Mouse (Mus musculus) MEL (cell line): ENCODE data around the gene Tbc1d24. TPM values are rescaled to one million over a fixed set of nuclear protein-coding genes. Genes with fewer than 3 reads are reported as not detected.

Experiments
- DNase-seq: peaks from one replicate; pipeline ENCODE4 v3.0.0; 2011; ENCODE audit warnings: low read depth, low spot score
- H3K27ac ChIP-seq: 2 replicates; pipeline ENCODE4 v1.5.1; 2012; ENCODE audit warnings: low read depth, mild to moderate bottlenecking, control low read depth, low read length, moderate library complexity; ENCODE audit not compliant: control insufficient read depth
- H3K27me3 ChIP-seq, 2 experiments: fragments of 150-350 bp in 1 of 2; sonication (generic) in 1 of 2; 2 replicates each; pipeline ENCODE4 v1.6.1; 2012; ENCODE audit warnings: low read length in 2 of 2, mild to moderate bottlenecking in 2 of 2, improper control_type of control experiment in 1 of 2, moderate library complexity in 1 of 2; ENCODE audit not compliant: insufficient read depth in 2 of 2, control insufficient read depth in 1 of 2
- H3K36me3 ChIP-seq, 2 experiments: 2 replicates each; pipeline ENCODE4 v1.6.1; 2012 to 2014; ENCODE audit warnings: low read length in 2 of 2, improper control_type of control experiment in 1 of 2, inconsistent platforms in 1 of 2, mild to moderate bottlenecking in 1 of 2; ENCODE audit not compliant: insufficient read depth in 2 of 2, control insufficient read depth in 1 of 2
- H3K4me1 ChIP-seq, 2 experiments: fragments of 150-350 bp in 1 of 2; sonication (generic) in 1 of 2; 2 replicates each; pipeline ENCODE4 v1.6.1; 2012; ENCODE audit warnings: low read length in 2 of 2, improper control_type of control experiment in 1 of 2, mild to moderate bottlenecking in 1 of 2; ENCODE audit not compliant: insufficient read depth in 2 of 2, control insufficient read depth in 1 of 2
- H3K4me3 ChIP-seq, 2 experiments: fragments of 150-350 bp in 1 of 2; sonication (generic) in 1 of 2; 2 replicates each; pipeline ENCODE4 v1.5.1; 2012; ENCODE audit warnings: low read depth in 2 of 2, low read length in 2 of 2, mild to moderate bottlenecking in 2 of 2, moderate library complexity in 2 of 2, control low read depth in 1 of 2, improper control_type of control experiment in 1 of 2; ENCODE audit not compliant: control insufficient read depth in 1 of 2, insufficient read depth in 1 of 2
- H3K79me2 ChIP-seq: 2 replicates; pipeline ENCODE4 v1.6.1; 2012; ENCODE audit warnings: mild to moderate bottlenecking, low read length, moderate library complexity; ENCODE audit not compliant: control insufficient read depth, poor library complexity, insufficient read depth
- H3K9ac ChIP-seq: 2 replicates; pipeline ENCODE4 v1.6.1; 2012; ENCODE audit warnings: low read depth, mild to moderate bottlenecking, control low read depth, low read length, moderate library complexity; ENCODE audit not compliant: control insufficient read depth, poor library complexity, severe bottlenecking
- H3K9me3 ChIP-seq: fragments of 150-350 bp; sonication (generic); replicated peaks from 2 replicates; pipeline ENCODE4 v1.6.1; 2012; ENCODE audit warnings: mild to moderate bottlenecking, low read length, improper control_type of control experiment, moderate library complexity; ENCODE audit not compliant: insufficient read depth
- BHLHE40 ChIP-seq: IDR thresholded peaks from 2 replicates; pipeline ENCODE4 v1.6.1; 2012; ENCODE audit warnings: low read depth, mild to moderate bottlenecking, inconsistent platforms, low read length, improper control_type of control experiment, borderline replicate concordance
- CHD1 ChIP-seq: IDR thresholded peaks from 2 replicates; pipeline ENCODE4 v1.6.1; 2012; ENCODE audit warnings: low read depth, mild to moderate bottlenecking, inconsistent platforms, low read length, improper control_type of control experiment
- ELF1 ChIP-seq: IDR thresholded peaks from 2 replicates; pipeline ENCODE4 v1.6.1; 2014; ENCODE audit warnings: low read depth, mild to moderate bottlenecking, inconsistent platforms, low read length, improper control_type of control experiment, moderate library complexity
- EP300 ChIP-seq, 2 experiments: IDR thresholded peaks; 2 replicates each; pipeline ENCODE4 v1.6.1; 2011; ENCODE audit warnings: improper control_type of control experiment in 2 of 2, low read length in 2 of 2, low read depth in 1 of 2, mild to moderate bottlenecking in 1 of 2
- ETS1 ChIP-seq: IDR thresholded peaks from 2 replicates; pipeline ENCODE4 v1.6.1; 2012; ENCODE audit warnings: low read depth, mild to moderate bottlenecking, inconsistent platforms, low read length, improper control_type of control experiment, moderate library complexity
- GATA1 ChIP-seq: IDR thresholded peaks from 2 replicates; pipeline ENCODE4 v1.6.1; 2011; ENCODE audit warnings: low read depth, low read length, improper control_type of control experiment
- KAT2A ChIP-seq: conservative IDR thresholded peaks from 2 replicates; pipeline ENCODE4 v1.6.1; 2012; ENCODE audit warnings: low read depth, low read length, improper control_type of control experiment, inconsistent platforms
- MEF2A ChIP-seq: IDR thresholded peaks from 2 replicates; pipeline ENCODE4 v1.6.1; 2014; ENCODE audit warnings: low read depth, mild to moderate bottlenecking, inconsistent platforms, low read length, improper control_type of control experiment; ENCODE audit not compliant: poor library complexity, insufficient replicate concordance, severe bottlenecking; ENCODE audit errors: extremely low read depth
- MXI1 ChIP-seq: IDR thresholded peaks from 2 replicates; pipeline ENCODE4 v1.6.1; 2011; ENCODE audit warnings: mild to moderate bottlenecking, low read depth, low read length, improper control_type of control experiment
- MYB ChIP-seq: IDR thresholded peaks from 2 replicates; pipeline ENCODE4 v1.6.1; 2011; ENCODE audit warnings: mild to moderate bottlenecking, low read depth, low read length, improper control_type of control experiment
- NRF1 ChIP-seq: IDR thresholded peaks from 2 replicates; pipeline ENCODE4 v1.6.1; 2014; ENCODE audit warnings: low read depth, mild to moderate bottlenecking, inconsistent platforms, low read length, improper control_type of control experiment, moderate library complexity; ENCODE audit not compliant: poor library complexity, insufficient read depth, severe bottlenecking
- POLR2A ChIP-seq, 2 experiments: IDR thresholded peaks; 2 replicates each; pipeline ENCODE4 v1.6.1; 2011 to 2012; ENCODE audit warnings: low read length in 2 of 2, mild to moderate bottlenecking in 2 of 2, control low read depth in 1 of 2, improper control_type of control experiment in 1 of 2, low read depth in 1 of 2, moderate library complexity in 1 of 2; ENCODE audit not compliant: control insufficient read depth in 1 of 2, insufficient read depth in 1 of 2, poor library complexity in 1 of 2
- POLR2AphosphoS2 ChIP-seq: IDR thresholded peaks from 2 replicates; pipeline ENCODE4 v1.6.1; 2011; ENCODE audit warnings: low read length, improper control_type of control experiment
- POLR2AphosphoS5 ChIP-seq: IDR thresholded peaks from 2 replicates; pipeline ENCODE4 v1.6.1; 2012; ENCODE audit warnings: low read depth, borderline replicate concordance, mild to moderate bottlenecking, inconsistent platforms, low read length, moderate library complexity, mixed read lengths
- RCOR1 ChIP-seq: IDR thresholded peaks from 2 replicates; pipeline ENCODE4 v1.6.1; 2012; ENCODE audit warnings: low read depth, mild to moderate bottlenecking, inconsistent platforms, low read length, improper control_type of control experiment
- SIN3A ChIP-seq: IDR thresholded peaks from 2 replicates; pipeline ENCODE4 v1.6.1; 2012; ENCODE audit warnings: low read length, improper control_type of control experiment, inconsistent platforms
- TAL1 ChIP-seq: IDR thresholded peaks from 2 replicates; pipeline ENCODE4 v1.6.1; 2012; ENCODE audit warnings: mild to moderate bottlenecking, inconsistent platforms, low read length, moderate library complexity, mixed read lengths
- TBP ChIP-seq: IDR thresholded peaks from 2 replicates; pipeline ENCODE4 v1.8.0; 2011; ENCODE audit warnings: low read depth, low read length, improper control_type of control experiment
- TCF12 ChIP-seq: IDR thresholded peaks from 2 replicates; pipeline ENCODE4 v1.6.1; 2014; ENCODE audit warnings: low read depth, mild to moderate bottlenecking, inconsistent platforms, low read length, improper control_type of control experiment, moderate library complexity
- USF1 ChIP-seq: IDR thresholded peaks from 2 replicates; pipeline ENCODE4 v1.6.1; 2014; ENCODE audit warnings: low read depth, mild to moderate bottlenecking, inconsistent platforms, low read length, improper control_type of control experiment, moderate library complexity
- ZC3H11A ChIP-seq: IDR thresholded peaks from 2 replicates; pipeline ENCODE4 v1.6.1; 2012; ENCODE audit warnings: low read depth, mild to moderate bottlenecking, inconsistent platforms, low read length, improper control_type of control experiment
- ZMIZ1 ChIP-seq: IDR thresholded peaks from 2 replicates; pipeline ENCODE4 v1.6.1; 2012; ENCODE audit warnings: low read depth, mild to moderate bottlenecking, inconsistent platforms, low read length, improper control_type of control experiment, moderate library complexity
- polyA plus RNA-seq, 2 experiments: library from polyadenylated mRNA; stranded (reverse) in 1 of 2; unstranded in 1 of 2; fragments of >175 nt in 1 of 2; fragments of >200 nt in 1 of 2; gene quantifications; 2 replicates each; pipeline versions ENCODE4 v1.2.1 to v1.2.4; 2012; ENCODE audit warnings: low replicate concordance in 2 of 2, low read depth in 1 of 2; ENCODE audit not compliant: insufficient read length in 2 of 2, insufficient read depth in 1 of 2, missing spikeins in 1 of 2
- total RNA-seq: library from RNA; depleted of rRNA; stranded (reverse); fragments of 300-350 nt; gene quantifications from 2 replicates; pipeline ENCODE4 v1.2.3, GENCODE M21; 2012

Gene Tbc1d24
- total and polyA plus RNA-seq, 3 experiments: 24.3 to 34.2 (median 27.3) TPM

DNA sequence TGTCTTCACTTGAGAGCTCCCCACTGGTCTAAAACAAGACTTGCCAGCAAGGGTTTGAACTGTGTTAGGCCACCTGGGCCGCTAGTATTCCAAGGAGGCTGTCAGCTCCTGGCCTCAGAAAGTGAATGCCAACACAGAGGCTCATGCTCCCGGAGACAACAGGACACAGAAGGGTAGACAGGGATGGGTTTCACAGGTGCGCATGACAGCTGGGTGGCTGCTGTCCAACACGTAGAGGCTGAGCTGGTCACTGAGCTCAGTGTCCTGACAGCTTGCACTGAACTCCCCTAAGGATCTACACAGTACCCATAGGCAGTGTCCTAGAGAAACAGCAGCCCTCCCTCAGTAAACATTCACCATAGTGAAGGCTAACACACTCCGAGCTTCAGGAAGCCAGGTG lies 18.2 kb upstream of the Tbc1d24 start:
- H3K36me3 ChIP-seq: peaks cover 3 to 5% of the 10 kb centered on the region in 2 experiments; a peak in 3 of 4 replicates
- H3K4me1 ChIP-seq: peaks cover 3 to 11% of the 10 kb centered on the region in 2 experiments; a peak in 3 of 4 replicates

DNA sequence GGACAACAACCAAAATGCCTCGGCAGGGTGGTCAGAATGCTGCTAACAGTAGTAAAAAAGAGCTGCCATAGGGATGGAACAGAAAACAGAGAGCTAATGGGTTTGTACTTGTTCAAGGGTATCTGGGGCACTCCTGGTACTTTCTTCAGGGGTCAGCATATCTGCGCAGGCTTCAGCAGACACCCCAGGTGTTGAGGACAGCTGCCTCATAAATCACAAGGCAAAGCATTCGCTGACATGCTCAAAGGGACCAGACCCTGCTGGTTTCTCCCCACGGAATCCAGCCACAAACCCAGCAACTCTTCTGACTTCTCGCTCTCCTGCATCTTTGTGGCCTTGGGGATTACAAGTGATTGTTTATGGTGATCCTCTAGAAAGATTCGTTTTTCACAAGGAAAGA lies 17.3 kb upstream of the Tbc1d24 start:
- Histone ChIP-seq H3K79me2 (peaks cover 18% of the 10 kb centered on the region), H3K36me3 (peaks cover 5 to 6% of the 10 kb centered on the region in 2 experiments; a peak in 3 of 4 replicates), H3K27ac (no peak overlapping the region), H3K9ac (no peak overlapping the region), H3K4me1 (peaks cover 3 to 14% of the 10 kb centered on the region in 2 experiments; a peak in 3 of 4 replicates)
- 0 out of 2 replicates have a peak, but pooled peaks have one; percentile 18 for TF ChIP-seq POLR2AphosphoS5
- TF ChIP-seq POLR2AphosphoS2: no peak
- TF ChIP-seq, all 39 proteins: peak for 1
- no peak for DNase-seq
- Histone ChIP-seq H3K27me3 (no peaks in the 10 kb centered on the region), H3K9me3 (no peaks in the 10 kb centered on the region), H3K4me3 (no peak overlapping the region)

More for the DNA sequence above, 18.2 kb upstream of the Tbc1d24 start:
- TF ChIP-seq BHLHE40 (no peak), ELF1 (no peak), TAL1 (no peak)
- no peak overlapping the region for H3K27ac ChIP-seq
- no peaks in the 10 kb centered on the region for H3K9me3 ChIP-seq
- no peak for DNase-seq
- H3K79me2 ChIP-seq: peaks cover 14% of the 10 kb centered on the region
- H3K27me3 ChIP-seq: no peaks in the 10 kb centered on the region
- no peak overlapping the region for H3K9ac ChIP-seq
- no peak overlapping the region for H3K4me3 ChIP-seq

DNA sequence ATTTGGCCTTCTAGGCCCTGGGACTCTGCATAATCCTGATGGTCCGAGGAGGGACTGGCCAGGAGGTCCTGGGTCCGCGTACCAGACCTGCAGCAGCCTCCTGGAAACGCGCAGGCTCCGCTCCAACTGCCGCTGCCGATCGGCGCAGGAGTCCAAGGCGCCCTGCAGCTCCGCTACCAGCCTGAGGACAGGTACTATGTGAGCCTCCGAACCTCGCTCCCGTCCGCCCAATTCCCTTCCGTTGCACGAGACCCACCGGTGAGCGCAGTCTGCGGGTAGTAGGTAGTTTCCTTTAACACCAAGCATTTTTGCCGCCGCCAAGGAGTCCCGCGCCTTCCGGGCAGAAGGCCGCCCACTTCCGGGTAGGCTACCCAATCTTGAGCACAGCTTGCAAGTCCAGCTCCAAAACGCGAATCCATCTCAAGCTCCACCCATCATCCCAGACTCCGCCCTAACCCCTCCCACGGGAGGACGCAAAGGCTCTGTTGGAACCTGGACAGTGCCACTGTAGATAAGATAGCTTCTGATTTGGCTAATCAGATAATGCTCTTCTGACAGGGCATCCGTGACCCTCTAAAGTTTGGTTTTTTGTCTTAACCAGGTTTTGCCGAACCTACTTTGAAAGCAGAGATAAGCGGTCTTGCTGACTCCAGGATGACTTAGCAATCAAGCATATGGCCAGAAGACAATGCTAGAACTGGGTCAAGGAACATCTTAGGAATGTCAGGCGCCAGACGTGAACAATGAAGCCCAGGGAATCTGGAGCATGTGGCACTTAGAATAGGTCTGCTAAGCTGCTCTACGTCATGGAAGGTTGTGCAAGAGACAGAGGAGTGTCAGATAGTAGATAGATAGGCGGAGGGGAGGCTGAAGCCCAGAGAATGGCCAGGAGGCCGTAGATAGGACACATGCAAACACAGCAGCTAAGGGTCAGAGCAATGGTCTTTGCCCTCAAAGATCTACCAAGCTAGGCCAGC lies 15.4 kb upstream of the Tbc1d24 start, which contains the start of gene Tedc2:
Gene Tedc2 (minus strand): TSS at position 417 of the 977 bp plus-strand sequence.
- peaks cover 18% of the 10 kb centered on the region for H3K79me2 ChIP-seq
- H3K36me3 ChIP-seq: peaks cover 7% of the 10 kb centered on the region in 2 experiments; a peak in 3 of 4 replicates
- peak within 1 kb of the TSS; percentile 88 for H3K9ac ChIP-seq
- peak within 1 kb of the TSS; percentile 91 for H3K27ac ChIP-seq
- H3K4me1 ChIP-seq: peaks cover 3 to 14% of the 10 kb centered on the region in 2 experiments; a peak in 3 of 4 replicates
- H3K9me3 ChIP-seq: no peaks in the 10 kb centered on the region
- peak; percentile 97 for DNase-seq
- peak within 1 kb of the TSS; percentile 80 to 94 for H3K4me3 ChIP-seq
- no peaks in the 10 kb centered on the region for H3K27me3 ChIP-seq
- TF ChIP-seq MXI1 (peak; percentile 75), BHLHE40 (peak; percentile 56; the same call in 1 of the 2 replicates), ELF1 (peak; percentile 93), MEF2A (no peak), POLR2AphosphoS2 (peak; percentile 62), EP300 (IDR thresholded peaks at IDR 0.05; ENCODE audit: low read depth in 1 of 2, low read length in 2 of 2) (peak; percentile 53 to 57), POLR2A (IDR thresholded peaks at IDR 0.05; ENCODE audit: control insufficient read depth in 1 of 2, insufficient read depth in 1 of 2, low read depth in 1 of 2, low read length in 2 of 2, poor library complexity in 1 of 2) (peak; percentile 49 to 85), ZMIZ1 (peak; percentile 46), RCOR1 (peak; percentile 21; the same call in 1 of the 2 replicates), NRF1 (no peak), ZC3H11A (no peak), GATA1 (peak; percentile 96), TBP (peak; percentile 47; the same call in 1 of the 2 replicates), MYB (peak; percentile 22; the same call in 1 of the 2 replicates), ETS1 (peak; percentile 76), SIN3A (peak; percentile 85), CHD1 (no peak), KAT2A (no peak; the same call in 1 of the 2 replicates), TCF12 (peak; percentile 58), USF1 (no peak)
